Mouse (Mus musculus) hindbrain, embryonic 12.5 days (tissue): Measurements from ENCODE around the gene 4930550L24Rik. TPM values are rescaled to one million over a fixed set of nuclear protein-coding genes. Genes with fewer than 3 reads are reported as not detected.

Source experiments
- ATAC-seq: fragments of 200-750 bp; cut with Nextera tagmentation; 2 replicates; pipeline ENCODE4 v1.8.0; 2017; ENCODE audit warnings: moderate TSS enrichment; ENCODE audit not compliant: low FRiP score
- H3K27ac ChIP-seq: fragments of 300-500 bp; sonication (generic); 2 replicates; pipeline ENCODE4 v1.5.1; 2016; ENCODE audit warnings: mild to moderate bottlenecking
- H3K27me3 ChIP-seq: fragments of 300-500 bp; sonication (generic); 2 replicates; pipeline ENCODE4 v1.6.1; 2016; ENCODE audit warnings: mild to moderate bottlenecking
- H3K36me3 ChIP-seq: fragments of 300-500 bp; sonication (generic); 2 replicates; pipeline ENCODE4 v1.6.1; 2016; ENCODE audit warnings: mild to moderate bottlenecking
- H3K4me1 ChIP-seq: fragments of 300-500 bp; sonication (generic); 2 replicates; pipeline ENCODE4 v1.6.1; 2016
- H3K4me2 ChIP-seq: fragments of 300-500 bp; sonication (generic); replicated peaks from 2 replicates; pipeline ENCODE4 v1.6.1; 2016; ENCODE audit warnings: mild to moderate bottlenecking
- H3K4me3 ChIP-seq: fragments of 300-500 bp; sonication (generic); 2 replicates; pipeline ENCODE4 v1.5.1; 2016; ENCODE audit warnings: mild to moderate bottlenecking
- H3K9ac ChIP-seq: fragments of 300-500 bp; sonication (generic); 2 replicates; pipeline ENCODE4 v1.6.1; 2016; ENCODE audit warnings: mild to moderate bottlenecking, moderate library complexity
- H3K9me3 ChIP-seq: fragments of 300-500 bp; sonication (generic); replicated peaks from 2 replicates; pipeline ENCODE4 v1.6.1; 2016; ENCODE audit warnings: mild to moderate bottlenecking
- WGBS: fragments of 180-500 bp; shearing (Covaris S2); methylation state at CpG from one replicate; pipeline ENCODE4 v1.1.7; 2016; 5-methylcytosine and 5-hydroxymethylcytosine counted together
- polyA plus RNA-seq: library from polyadenylated mRNA; unstranded; fragments of >200 nt; fragmentation: Nextera tagmentation; extraction: Ambion mirVana; gene quantifications from 2 replicates; pipeline ENCODE4 v1.2.1, GENCODE M21; 2016

Gene 4930550L24Rik
- 0.18 TPM in 1 of 2 replicates, not detected in the other for polyA plus RNA-seq

DNA sequence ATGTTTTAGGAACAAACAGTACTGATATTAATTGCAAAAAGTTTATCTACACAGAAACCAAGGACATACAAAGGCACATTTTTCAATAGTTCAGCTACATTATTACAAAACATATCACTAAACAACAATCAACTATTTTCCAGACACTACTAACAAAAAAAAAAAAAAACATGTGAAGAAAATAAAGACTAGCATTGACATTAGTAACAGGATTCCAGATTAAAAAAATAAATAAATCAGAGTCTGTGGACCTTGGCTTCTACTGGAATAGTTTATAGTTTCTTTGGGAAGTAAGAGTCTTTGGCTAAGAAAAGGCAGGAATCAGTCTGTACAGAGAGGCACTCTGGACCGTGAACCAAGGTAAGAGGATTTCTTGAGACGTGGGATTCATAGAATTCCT, at the start of gene 4930550L24Rik:
TSS of gene 4930550L24Rik (plus strand) at position 301 of the 400 bp plus-strand sequence.
- H3K4me2 ChIP-seq: no peak within 1 kb of the TSS
- no peak within 1 kb of the TSS for H3K4me3 ChIP-seq
- no peak within 1 kb of the TSS for H3K27ac ChIP-seq
- no peaks in the 10 kb centered on the region for H3K4me1 ChIP-seq
- 66% methylated on average over 2 of the region's 2 CpGs for WGBS
- no peaks in the 10 kb centered on the region for H3K27me3 ChIP-seq
- H3K36me3 ChIP-seq: no peaks in the 10 kb centered on the region
- ATAC-seq: no peak
- no peaks in the 10 kb centered on the region for H3K9me3 ChIP-seq
- no peak within 1 kb of the TSS for H3K9ac ChIP-seq

DNA sequence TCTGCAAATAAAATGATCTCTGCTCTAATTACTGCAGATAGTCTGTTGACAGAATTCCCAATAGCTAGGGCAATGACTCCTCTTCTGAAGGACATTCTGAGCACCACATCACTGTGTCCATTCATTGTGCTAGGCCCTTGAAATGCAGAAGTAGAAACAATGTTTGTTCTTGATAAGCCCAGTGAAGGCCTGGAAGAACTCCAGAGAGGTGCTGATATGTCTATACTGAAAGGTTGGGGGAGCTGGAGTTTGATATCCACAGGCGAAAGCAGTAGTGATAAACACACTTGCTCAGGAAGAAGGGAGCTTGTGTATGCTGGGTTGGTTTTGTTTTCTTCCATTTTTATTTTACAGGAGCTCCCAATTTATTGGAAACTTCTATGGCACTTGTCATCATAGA, 8.4 kb upstream of the 4930550L24Rik start:
- H3K4me3 ChIP-seq: no peak overlapping the region
- WGBS: 81% methylated on average over 1 of the region's 1 CpGs
- no peak for ATAC-seq

DNA sequence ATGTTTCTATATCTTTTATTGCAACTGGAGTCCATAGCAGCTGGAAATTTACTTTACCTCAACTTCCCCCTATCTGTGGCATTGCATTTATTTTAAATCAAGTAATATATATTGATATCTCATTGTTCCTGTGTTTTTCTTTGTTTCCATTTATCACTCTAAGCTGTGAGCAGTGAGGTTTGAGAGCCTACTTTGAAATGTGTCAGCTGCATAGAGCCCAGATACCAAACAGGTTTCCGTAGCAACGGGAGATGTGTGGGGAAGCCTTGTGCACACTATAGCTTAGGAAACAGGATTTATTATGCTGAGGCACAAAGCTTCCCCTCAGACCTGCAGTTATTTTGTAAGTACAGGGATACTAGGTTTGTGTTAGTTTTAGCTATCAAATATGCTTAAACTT, 58.8 kb downstream of the 4930550L24Rik start:
- Histone ChIP-seq H3K9me3 (no peaks in the 10 kb centered on the region), H3K4me3 (no peak overlapping the region), H3K4me1 (no peaks in the 10 kb centered on the region), H3K4me2 (no peak overlapping the region), H3K27me3 (no peaks in the 10 kb centered on the region), H3K9ac (no peak overlapping the region), H3K27ac (no peak overlapping the region), H3K36me3 (no peaks in the 10 kb centered on the region)
- 75% methylated on average over 2 of the region's 2 CpGs for WGBS
- ATAC-seq: no peak; the same call in 1 of the 2 replicates

More for the DNA sequence above, 8.4 kb upstream of the 4930550L24Rik start:
- no peak overlapping the region for H3K27ac ChIP-seq
- H3K4me1 ChIP-seq: no peaks in the 10 kb centered on the region
- no peaks in the 10 kb centered on the region for H3K36me3 ChIP-seq
- no peak overlapping the region for H3K9ac ChIP-seq
- no peaks in the 10 kb centered on the region for H3K27me3 ChIP-seq
- no peaks in the 10 kb centered on the region for H3K9me3 ChIP-seq
- H3K4me2 ChIP-seq: no peak overlapping the region
